8 mouse cellular contexts compared by ENCODE assay signal in the genomic region with DNA sequence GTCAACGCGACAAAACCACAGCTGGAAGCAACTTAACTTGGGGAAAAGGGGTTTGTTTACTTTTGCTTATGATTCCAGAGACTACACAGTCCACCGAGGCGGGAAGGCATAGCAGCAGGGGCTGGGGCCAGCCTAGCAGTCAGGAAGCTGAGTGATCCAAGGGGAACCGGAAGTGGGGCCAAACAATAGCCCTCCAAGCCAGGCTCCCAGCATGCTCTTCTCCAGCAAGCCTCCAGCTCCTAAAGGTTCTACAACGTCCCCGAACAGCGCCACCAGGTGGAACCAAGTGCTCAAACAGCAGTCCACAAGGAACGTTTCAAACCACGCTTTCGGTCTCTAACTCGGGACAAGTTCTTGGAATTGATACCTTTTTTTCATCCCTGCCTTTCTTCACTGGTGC. TPM values are rescaled to one million over a fixed set of nuclear protein-coding genes. Genes with fewer than 3 reads are reported as not detected.
DNase-seq lines count a peak whose midpoint lies in the region; ATAC-seq and TF ChIP-seq lines count a peak whose summit lies in the region.

No protein-coding gene starts in this region.

- peak overlapping the region; percentile 18; the same call in 1 of the 2 replicates for H3K4me2 ChIP-seq in kidney, embryonic 14.5 days (replicated peaks; ENCODE audit: low read depth, low read length)
- H3K4me2 ChIP-seq in lung, embryonic 14.5 days: peak overlapping the region; percentile 77

- H3K36me3 ChIP-seq in ES-E14 (ENCODE audit: control insufficient read depth, insufficient read depth, low read length, poor library complexity, severe bottlenecking): no peaks in the 10 kb centered on the region
- H3K36me3 ChIP-seq in heart, adult 2 months (ENCODE audit: control insufficient read depth, insufficient read depth, low read length): no peaks in the 10 kb centered on the region; the same call in none of the 2 replicates
- no peaks in the 10 kb centered on the region for H3K36me3 ChIP-seq in kidney, embryonic 14.5 days (ENCODE audit: control insufficient read depth, insufficient read depth, low read length)
- no peaks in the 10 kb centered on the region for H3K36me3 ChIP-seq in lung, embryonic 14.5 days (ENCODE audit: insufficient read depth)

- intact Hi-C loops in heart, adult 2 months (cut with DNase I): no loop called here

- H3K9ac ChIP-seq in ES-E14 (ENCODE audit: insufficient read depth, low read depth, low read length, poor library complexity, severe bottlenecking): peak overlapping the region; percentile 71
- H3K9ac ChIP-seq in heart, adult 2 months (ENCODE audit: low read depth, low read length): peak overlapping the region; percentile 53
- H3K9ac ChIP-seq in kidney, embryonic 14.5 days (ENCODE audit: low read depth, low read length): no peak overlapping the region
- 0 out of 2 replicates have a peak overlapping the region, but pooled peaks have one; percentile 18 for H3K9ac ChIP-seq in lung, embryonic 14.5 days

- peak; percentile 96 for DNase-seq in 416B (ENCODE audit: low read depth)
- DNase-seq in ES-E14 (ENCODE audit: low read depth, low spot score): peak; percentile 93
- peak; percentile 24 to 28 for DNase-seq in cerebellum, adult 2 months
- DNase-seq in heart, adult 2 months: peak; percentile 86 to 88
- DNase-seq in lung, embryonic 14.5 days: peak; percentile 85
- DNase-seq in right cerebral cortex, postnatal 25 days: peak; percentile 50
- DNase-seq in urinary bladder, postnatal 4 days (ENCODE audit: low spot score in 2 of 2): peak; percentile 48 to 78

- TF ChIP-seq POLR2A in cerebellum, adult 2 months (IDR thresholded peaks at IDR 0.05; ENCODE audit: borderline replicate concordance, insufficient read depth, low read length): no peak
- TF ChIP-seq POLR2A in heart, adult 2 months (IDR thresholded peaks at IDR 0.05; ENCODE audit: insufficient read depth, low read depth, low read length): peak; percentile 79; the same call in 1 of the 2 replicates

- H3K4me1 ChIP-seq in ES-E14 (ENCODE audit: control insufficient read depth in 2 of 2, insufficient read depth in 2 of 2, low read length in 2 of 2, poor library complexity in 1 of 2): peaks cover 8 to 17% of the 10 kb centered on the region in 2 experiments
- no peaks in the 10 kb centered on the region for H3K4me1 ChIP-seq in cerebellum, adult 2 months (ENCODE audit: control insufficient read depth, insufficient read depth, low read length)
- peaks cover 17% of the 10 kb centered on the region for H3K4me1 ChIP-seq in heart, adult 2 months (ENCODE audit: control insufficient read depth, insufficient read depth, low read length)
- peaks cover 18% of the 10 kb centered on the region for H3K4me1 ChIP-seq in kidney, embryonic 14.5 days (ENCODE audit: control insufficient read depth, insufficient read depth, low read length)
- H3K4me1 ChIP-seq in lung, embryonic 14.5 days (ENCODE audit: insufficient read depth): peaks cover 31% of the 10 kb centered on the region

- H3K79me2 ChIP-seq in heart, adult 2 months (replicated peaks; ENCODE audit: control insufficient read depth, insufficient read depth, low read length): peaks cover 3% of the 10 kb centered on the region; the same call in 1 of the 2 replicates

- 64% methylated on average over 12 of the region's 12 CpGs for WGBS in cerebellum, adult 2 months
- WGBS in heart, adult 2 months: 35% methylated on average over 12 of the region's 12 CpGs
- 76% methylated on average over 12 of the region's 12 CpGs for WGBS in kidney, embryonic 14.5 days
- WGBS in lung, embryonic 14.5 days: 53% methylated on average over 12 of the region's 12 CpGs

- no peaks in the 10 kb centered on the region for H3K9me3 ChIP-seq in ES-E14 (ENCODE audit: control insufficient read depth, insufficient read depth, low read depth, low read length)
- no peaks in the 10 kb centered on the region for H3K9me3 ChIP-seq in kidney, embryonic 14.5 days (ENCODE audit: control insufficient read depth, low read length)
- H3K9me3 ChIP-seq in lung, embryonic 14.5 days (ENCODE audit: low read depth, low read length): no peaks in the 10 kb centered on the region

- in situ Hi-C loops in ES-E14 (cut with MboI; ENCODE audit: low sequenced_read_pairs in 2 of 2, unreplicated experiment in 2 of 2): no loop called here

- H3K4me3 ChIP-seq in ES-E14 (ENCODE audit: insufficient read depth in 1 of 2, low read depth in 1 of 2, low read length in 2 of 2, poor library complexity in 1 of 2, severe bottlenecking in 1 of 2): peak overlapping the region; percentile 75 to 80
- peak overlapping the region; percentile 12 for H3K4me3 ChIP-seq in cerebellum, adult 2 months (replicated peaks; ENCODE audit: insufficient read depth, low read depth, low read length)
- peak overlapping the region; percentile 46 for H3K4me3 ChIP-seq in heart, adult 2 months
- H3K4me3 ChIP-seq in kidney, embryonic 14.5 days (ENCODE audit: low read length): no peak overlapping the region
- 0 out of 2 replicates have a peak overlapping the region, but pooled peaks have one; percentile 98 for H3K4me3 ChIP-seq in lung, embryonic 14.5 days (ENCODE audit: low read depth, low read length)

- no peak for ATAC-seq in kidney, embryonic 14.5 days (ENCODE audit: low FRiP score, low TSS enrichment)
- ATAC-seq in lung, embryonic 14.5 days (ENCODE audit: insufficient read depth): no peak

- no peaks in the 10 kb centered on the region for H3K27me3 ChIP-seq in cerebellum, adult 2 months (ENCODE audit: control insufficient read depth, insufficient read depth, low read length)
- no peaks in the 10 kb centered on the region for H3K27me3 ChIP-seq in heart, adult 2 months (ENCODE audit: control insufficient read depth, insufficient read depth, low read length)
- no peaks in the 10 kb centered on the region for H3K27me3 ChIP-seq in kidney, embryonic 14.5 days (ENCODE audit: control insufficient read depth, insufficient read depth, low read length)
- H3K27me3 ChIP-seq in lung, embryonic 14.5 days (ENCODE audit: insufficient read depth, low read length): no peaks in the 10 kb centered on the region

- H3K27ac ChIP-seq in ES-E14 (ENCODE audit: insufficient read depth, low read depth, low read length, poor library complexity, severe bottlenecking): peak overlapping the region; percentile 56
- H3K27ac ChIP-seq in cerebellum, adult 2 months (ENCODE audit: insufficient read depth, low read length): no peak overlapping the region
- peak overlapping the region; percentile 66 for H3K27ac ChIP-seq in heart, adult 2 months
- no peak overlapping the region for H3K27ac ChIP-seq in kidney, embryonic 14.5 days (ENCODE audit: low read depth, low read length)
- 0 out of 2 replicates have a peak overlapping the region, but pooled peaks have one; percentile 27 for H3K27ac ChIP-seq in lung, embryonic 14.5 days (ENCODE audit: low read depth)

- peak; percentile 78 for TF ChIP-seq EP300 in heart, adult 2 months (IDR thresholded peaks at IDR 0.05; ENCODE audit: insufficient read depth, low read depth, low read length)

- TF ChIP-seq CTCF in cerebellum, adult 2 months (IDR thresholded peaks at IDR 0.05; ENCODE audit: borderline replicate concordance, insufficient read depth, low read depth, low read length): peak; percentile 25; the same call in 1 of the 2 replicates
- TF ChIP-seq CTCF in heart, adult 2 months (IDR thresholded peaks at IDR 0.05): peak; percentile 85
- TF ChIP-seq CTCF in lung, embryonic 14.5 days (IDR thresholded peaks at IDR 0.05; ENCODE audit: low read depth): peak; percentile 62

TF ChIP-seq in ES-E14, 5 proteins besides CTCF, POLR2A, EP300 and RAD21:
- TF ChIP-seq ZC3H11A (IDR thresholded peaks at IDR 0.05; ENCODE audit: borderline replicate concordance, low read depth, low read length): 0 out of 2 replicates have a peak, but pooled peaks have one; percentile 22
- TF ChIP-seq ZNF384 (IDR thresholded peaks at IDR 0.05; ENCODE audit: low read depth, low read length): no peak
TF ChIP-seq in ES-E14: peak in this region for 1.

RNA-seq across cellular contexts. Expression of a gene that starts 2.2 kb away (rescaled TPM):
- total RNA-seq in ES-E14 (2012; rRNA removed): 8.5 and 9.8 TPM in 2 replicates
- polyA plus RNA-seq in cerebellum, adult 2 months (2012; rRNA removed): 18.9 and 20.5 TPM in 2 replicates
- 10 to 100 TPM; 10.6 to 11.1 TPM for total RNA-seq in heart, adult 2 months (2021)
- 6.7 and 10.2 TPM in 2 replicates for polyA plus RNA-seq in heart, adult 2 months (2012; rRNA removed)
- 13.5 and 18.1 TPM in 2 replicates for polyA plus RNA-seq in kidney, embryonic 14.5 days (2014; fragmentation: Nextera tagmentation; extraction: Ambion mirVana)
- 20.3 and 21.2 TPM in 2 replicates for polyA plus RNA-seq in lung, embryonic 14.5 days (2014; fragmentation: Nextera tagmentation; extraction: Ambion mirVana)

RNA-seq across cellular contexts. Expression of a gene that starts 43.6 kb away (rescaled TPM):
- total RNA-seq in ES-E14 (2012; rRNA removed): 5.4 and 6.3 TPM in 2 replicates
- polyA plus RNA-seq in cerebellum, adult 2 months (2012; rRNA removed): 110 and 130 TPM in 2 replicates
- 100 to 1,000 TPM; 418 to 454 TPM for total RNA-seq in heart, adult 2 months (2021)
- polyA plus RNA-seq in heart, adult 2 months (2012; rRNA removed): 101 and 165 TPM in 2 replicates
- polyA plus RNA-seq in kidney, embryonic 14.5 days (2014; fragmentation: Nextera tagmentation; extraction: Ambion mirVana): 21.0 and 36.0 TPM in 2 replicates
- polyA plus RNA-seq in lung, embryonic 14.5 days (2014; fragmentation: Nextera tagmentation; extraction: Ambion mirVana): 39.9 TPM in 2 replicates

Comparison
In these comparisons a context has a peak if more than half of its experiments do, and no peak if none do; other contexts are left out.
1. DNase-seq: peak in every context shown above with its lines; median percentile 96 in 416B; 93 in ES-E14; 87 in heart, adult 2 months; 85 in lung, embryonic 14.5 days; 63 in urinary bladder, postnatal 4 days; 50 in right cerebral cortex, postnatal 25 days; 26 in cerebellum, adult 2 months.
2. H3K27ac ChIP-seq: peak in ES-E14 (single experiment), heart, adult 2 months (single experiment) and lung, embryonic 14.5 days (single experiment); none in cerebellum, adult 2 months (single experiment) and kidney, embryonic 14.5 days (single experiment).
3. CTCF ChIP-seq: peak in every context shown above with its lines; median percentile 85 in heart, adult 2 months; 62 in lung, embryonic 14.5 days; 25 in cerebellum, adult 2 months.